Mouse (Mus musculus) Muller cell, postnatal 12 days (primary cell): ENCODE data around the gene Pfdn5.
A peak's percentile ranks its signal among the peaks of the same experiment; 100 is the strongest.
"Not testable (repeated sequence)": the region's sequence is repeated elsewhere in the genome, so short reads cannot be mapped to it uniquely, and the experiment has no call there.

ENCODE experiments used
- DNase-seq: peaks from one replicate; pipeline ENCODE4 v3.0.0-alpha.2; 2015; ENCODE audit errors: inconsistent ontology term

Pfdn5 gene

GRCm38 (mm10) chr15:102335254-102335653, 9.3 kb downstream of the Pfdn5 start:
- no peak for DNase-seq

GRCm38 (mm10) chr15:102335925-102336324, 10.0 kb downstream of the Pfdn5 start:
- DNase-seq = not testable (repeated sequence)

GRCm38 (mm10) chr15:102336946-102337345, 11.0 kb downstream of the Pfdn5 start:
- no peak for DNase-seq

- DNase-seq = no peak
Observed at GRCm38 (mm10) chr15:102339612-102340011, 13.7 kb downstream of the Pfdn5 start.

DNA sequence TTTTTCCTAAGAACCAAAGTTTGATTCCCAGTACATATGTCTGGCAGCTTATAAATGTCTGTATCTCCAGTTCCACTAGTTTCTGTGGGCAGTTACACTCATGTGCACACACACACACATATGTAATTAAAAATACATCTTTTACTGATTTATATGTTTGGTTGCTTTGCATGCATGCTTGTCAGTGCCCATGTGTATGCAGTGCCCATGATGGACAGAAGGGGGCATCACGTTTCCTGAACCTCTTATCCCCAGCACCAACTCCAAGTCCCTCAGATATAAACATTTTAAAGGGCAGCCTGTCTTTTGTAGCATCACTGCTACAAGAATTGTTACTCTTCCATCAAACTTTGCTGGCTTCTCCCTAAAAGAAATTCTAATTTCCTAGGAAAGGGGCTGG, 15.7 kb downstream of the Pfdn5 start:
- no peak for DNase-seq

- DNase-seq = no peak
Observed at GRCm38 (mm10) chr15:102344490-102344889, 18.6 kb downstream of the Pfdn5 start.

DNA sequence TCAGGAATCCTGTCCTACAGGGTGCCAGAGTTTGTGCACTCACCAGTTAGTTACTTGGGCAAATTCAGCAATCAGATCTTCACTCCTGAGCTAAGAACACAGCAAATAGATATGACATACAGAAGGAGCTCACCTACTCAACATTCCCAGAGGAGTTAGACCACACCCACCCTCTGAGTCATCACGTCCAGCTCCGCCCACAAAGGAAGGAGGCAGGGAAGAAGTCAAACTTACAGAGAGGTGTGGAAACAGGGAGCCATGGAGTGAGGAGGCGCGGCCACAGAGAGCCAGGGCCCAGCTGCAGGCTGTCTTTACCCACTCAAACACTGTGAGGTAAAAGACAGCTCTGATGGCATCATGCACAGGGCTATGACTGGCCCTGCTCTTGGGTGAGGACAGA, 20.5 kb downstream of the Pfdn5 start:
- DNase-seq = no peak

DNA sequence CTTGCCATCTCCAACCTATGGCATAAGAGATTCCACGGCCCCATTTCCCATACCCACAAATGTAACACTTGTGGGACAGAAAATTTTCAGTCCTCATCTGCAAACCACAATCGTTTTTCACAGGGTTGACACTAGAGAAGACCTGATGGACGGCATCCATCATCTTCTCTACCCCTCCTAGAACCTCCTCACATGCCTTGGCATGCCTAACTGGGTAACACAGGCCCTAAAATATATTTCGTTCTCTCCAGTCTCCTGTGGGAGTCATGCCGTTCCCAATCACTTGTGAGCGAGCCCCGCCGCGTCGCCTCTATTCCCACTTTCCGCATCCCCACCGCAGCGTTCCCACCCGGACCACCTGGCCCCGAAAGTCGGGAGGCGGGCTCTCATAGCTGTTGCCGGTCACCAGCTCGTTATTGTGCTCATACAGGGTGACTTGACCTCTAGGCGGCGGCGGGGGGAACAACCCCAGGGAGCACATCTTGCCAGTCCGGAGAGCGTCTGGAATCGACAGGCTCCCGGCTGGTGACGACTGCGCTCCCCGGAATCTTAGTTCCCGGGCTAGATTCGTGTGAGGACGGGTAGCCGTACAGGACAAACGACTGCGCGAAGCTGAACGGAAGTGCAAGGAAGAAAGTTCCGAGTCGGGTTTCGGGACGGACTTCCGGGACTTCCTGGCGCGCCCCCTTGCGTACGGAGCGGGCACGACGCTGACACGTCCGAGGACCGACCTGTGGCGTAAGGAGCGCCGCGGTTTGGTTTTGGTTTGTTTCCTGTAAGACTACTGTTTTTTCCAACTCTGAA, 24.4 kb downstream of the Pfdn5 start, which contains the start of gene Aaas:
TSS of gene Aaas (minus strand) at position 634 of the 804 bp plus-strand sequence.
- peak; percentile 97 for DNase-seq

DNA sequence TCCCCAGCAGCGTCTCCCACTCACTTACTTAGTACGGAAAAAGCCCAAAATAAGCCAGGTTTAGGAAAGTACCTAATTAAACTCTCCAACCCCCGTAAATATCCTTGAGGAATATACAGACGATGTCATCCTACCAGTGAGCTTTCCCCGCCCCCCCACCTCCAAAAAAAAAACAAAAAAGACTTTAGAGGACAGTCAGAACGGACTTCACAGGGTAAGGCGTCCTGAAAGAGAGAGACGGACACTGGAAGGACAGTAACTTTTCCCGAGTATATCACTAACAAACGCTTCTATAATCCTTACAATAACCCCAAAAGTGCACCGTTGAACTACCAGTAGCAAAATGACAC, 25.0 kb downstream of the Pfdn5 start:
- DNase-seq = no peak

GRCm38 (mm10) chr15:102352177-102352576, 26.3 kb downstream of the Pfdn5 start:
- DNase-seq = no peak

DNA sequence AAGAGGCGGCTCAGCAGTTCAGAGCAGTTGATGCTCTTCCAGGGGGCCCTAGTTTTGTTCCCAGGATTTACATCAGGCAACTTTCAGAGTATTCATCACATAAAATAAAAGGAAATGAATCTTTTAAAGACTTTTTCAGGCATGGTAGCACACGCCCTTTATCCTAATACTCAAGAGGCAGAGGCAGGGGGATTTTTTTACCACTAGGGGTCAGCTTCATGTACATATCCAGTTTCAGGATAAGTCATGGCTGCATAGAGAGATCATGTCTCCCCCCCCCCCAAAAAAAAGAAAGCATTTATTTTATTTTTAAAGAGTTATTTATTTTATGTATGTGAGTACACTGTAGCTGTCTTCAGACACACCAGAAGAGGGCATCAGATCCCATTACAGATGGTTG, 28.1 kb downstream of the Pfdn5 start:
- DNase-seq = no peak

DNA sequence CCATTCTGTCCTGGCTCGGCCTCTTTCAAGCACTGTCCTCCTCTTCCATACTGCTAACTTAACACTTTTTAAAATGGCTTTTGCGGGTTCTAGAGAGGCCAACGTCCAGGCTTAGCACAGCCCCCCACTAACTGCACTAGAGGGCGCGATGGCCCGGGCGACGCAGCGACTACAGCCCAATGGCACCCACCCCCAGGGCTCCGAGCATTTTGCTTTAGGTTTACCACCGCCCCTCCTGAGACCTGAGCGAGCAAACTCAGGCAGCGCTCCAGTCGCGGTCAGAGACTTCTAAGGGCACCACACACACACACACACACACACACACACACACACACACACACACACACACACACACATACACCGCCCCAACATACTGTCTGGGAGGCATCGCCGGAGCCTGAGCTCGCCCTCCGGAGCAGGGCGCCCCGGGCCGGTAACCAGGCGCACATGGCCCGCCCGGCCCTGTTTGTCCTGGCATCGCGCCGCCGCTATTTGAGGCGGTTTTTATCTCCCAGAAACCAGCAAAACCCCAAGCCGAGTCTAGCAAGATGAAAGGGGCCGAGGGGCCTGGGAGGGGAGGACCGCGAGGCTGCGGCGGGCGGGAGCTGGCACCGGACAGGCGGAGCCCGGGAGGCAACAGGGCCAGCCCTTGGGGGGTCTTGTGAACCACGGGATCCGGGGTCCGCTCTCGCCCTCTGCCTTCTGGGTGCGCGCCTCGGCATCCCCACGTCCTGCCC, 29.4 kb downstream of the Pfdn5 start:
- peak; percentile 76 for DNase-seq

GRCm38 (mm10) chr15:102355871-102356441, 30.0 kb downstream of the Pfdn5 start:
- DNase-seq = peak; percentile 80

DNA sequence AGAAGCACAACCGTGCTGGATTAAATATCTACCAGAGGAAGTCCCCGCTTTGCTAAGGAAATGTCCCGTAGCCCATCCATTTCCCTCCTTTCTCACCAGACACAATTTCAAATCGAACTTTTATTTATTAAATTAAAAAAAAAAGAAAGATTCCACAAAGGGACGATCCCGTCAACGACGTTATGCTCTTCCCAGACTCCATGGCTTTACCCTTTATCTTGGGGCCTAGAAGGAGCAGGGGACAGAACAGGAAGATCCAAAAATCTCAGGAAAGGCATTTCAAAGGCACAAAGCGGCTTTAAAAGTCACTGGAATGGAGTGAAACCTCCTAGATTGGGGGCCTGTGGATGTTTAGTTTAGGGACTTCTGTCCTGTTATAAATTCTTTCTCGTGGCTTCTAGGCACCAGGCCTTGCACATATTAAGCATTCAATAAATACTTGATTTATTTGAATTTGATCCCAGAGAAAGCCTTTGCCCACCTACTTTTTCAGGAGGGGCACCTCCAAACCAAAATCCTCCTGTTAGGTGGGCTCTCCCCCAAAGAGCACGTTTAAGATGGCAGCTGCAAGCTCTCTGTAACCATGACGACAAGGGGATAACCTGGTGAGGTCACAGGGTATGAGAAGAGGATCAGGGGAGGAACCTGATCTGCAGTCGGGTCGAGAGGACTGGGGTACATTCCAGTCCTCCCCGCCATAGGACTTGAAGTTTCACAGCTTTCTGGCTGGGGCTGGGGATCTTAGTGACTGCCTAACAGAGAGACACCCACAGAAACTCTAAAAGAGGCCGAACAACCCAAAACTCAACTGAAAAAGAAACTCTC, 30.8 kb downstream of the Pfdn5 start:
- DNase-seq = no peak

DNA sequence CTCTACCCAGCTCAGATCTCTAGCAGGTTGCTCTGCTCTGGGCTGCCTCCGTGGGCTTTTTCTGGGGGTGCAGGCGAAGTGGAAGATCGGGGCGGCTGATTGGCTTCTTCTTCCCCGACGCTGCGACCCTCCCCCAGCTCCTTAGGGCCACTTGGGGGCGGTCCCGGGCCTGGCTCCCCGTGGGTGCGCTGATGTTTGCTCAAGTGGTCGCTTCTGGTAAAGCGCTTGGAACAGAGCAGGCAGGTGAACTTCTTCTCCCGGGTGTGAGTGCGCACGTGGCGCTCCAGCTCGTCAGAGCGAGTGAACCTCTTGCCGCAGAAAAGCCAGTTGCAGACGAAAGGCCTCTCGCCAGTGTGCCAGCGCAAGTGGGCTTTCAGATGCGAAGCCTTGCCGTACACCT, 32.2 kb downstream of the Pfdn5 start:
- DNase-seq = no peak

DNA sequence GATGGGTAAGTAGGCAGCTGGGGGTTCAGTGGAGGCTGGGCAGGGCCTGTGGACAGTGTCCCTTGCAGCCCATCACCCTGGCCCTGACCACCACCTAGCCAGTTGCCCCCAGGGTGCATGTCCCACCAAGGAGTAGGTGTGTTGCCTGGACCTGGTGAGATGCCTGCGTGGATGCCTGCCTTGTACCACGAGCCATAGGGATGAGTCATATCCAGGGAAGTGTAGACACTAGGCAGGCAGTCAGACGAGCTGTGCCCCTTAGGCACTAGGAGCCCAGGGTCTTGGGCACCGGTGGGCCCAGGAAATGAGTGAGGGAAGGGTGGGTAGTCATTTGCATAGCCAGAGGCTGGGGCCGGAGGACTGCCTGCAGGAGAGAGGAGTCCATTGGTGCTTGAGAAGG, 32.9 kb downstream of the Pfdn5 start:
- DNase-seq = no peak

- DNase-seq = peak; percentile 23
Observed at GRCm38 (mm10) chr15:102362648-102363047, 36.7 kb downstream of the Pfdn5 start.

DNA sequence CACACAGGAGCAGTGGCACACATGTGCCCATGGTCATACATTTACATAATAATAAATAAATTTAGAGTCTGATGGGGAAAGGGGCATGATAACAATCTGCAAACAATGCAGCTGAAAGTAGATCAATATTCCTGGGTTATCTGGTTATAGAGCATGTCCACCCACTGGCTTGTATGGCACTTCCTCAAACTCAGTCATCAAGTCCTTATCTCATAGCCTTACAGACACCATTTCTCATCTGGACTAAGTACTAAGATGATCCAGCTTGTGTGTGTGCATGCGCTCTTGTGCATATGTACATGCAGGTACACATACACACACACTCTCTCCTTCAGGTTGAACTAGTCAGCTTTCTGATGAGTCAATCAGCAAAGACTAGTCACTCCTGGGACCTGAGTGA, 38.8 kb downstream of the Pfdn5 start:
- DNase-seq = no peak

DNA sequence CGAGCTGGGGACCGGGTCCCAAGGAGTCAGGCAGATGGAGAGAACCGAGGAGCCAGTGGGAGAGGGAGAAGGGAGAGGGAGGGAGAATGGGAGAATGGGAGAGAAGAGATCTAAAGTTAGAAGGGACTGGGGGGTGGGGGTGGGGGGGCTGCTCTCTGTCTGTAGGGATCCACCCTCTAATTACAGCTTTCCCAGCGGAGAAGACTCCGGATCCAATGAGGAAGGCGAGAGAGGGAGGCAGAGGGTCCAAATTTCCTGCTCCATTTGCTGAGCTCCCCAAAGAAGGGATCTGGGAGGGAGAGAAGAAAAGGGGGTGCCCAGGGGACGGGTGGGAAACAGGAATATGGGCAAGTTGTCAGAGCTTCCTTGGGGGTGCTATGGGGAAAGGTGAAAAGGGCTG, 40.3 kb downstream of the Pfdn5 start:
- no peak for DNase-seq

GRCm38 (mm10) chr15:102366733-102367344, 40.9 kb downstream of the Pfdn5 start, which contains the start of gene Sp7:
Gene Sp7, minus strand, starts transcription at chr15:102367182.
- peak; percentile 28 for DNase-seq

- no peak for DNase-seq
Observed at GRCm38 (mm10) chr15:102369972-102370371, 44.1 kb downstream of the Pfdn5 start.
